17 mouse cellular contexts compared by ENCODE assay signal in genomic region chrX:157079606-157080005, GRCm38 (mm10).
DNase-seq lines count a peak whose midpoint lies in the region; ATAC-seq and TF ChIP-seq lines count a peak whose summit lies in the region.
"Had no signal": no experiment of that assay in that cellular context is flagged by ENCODE, and none has a peak within 500 bp of the region (broad histone marks: within the 10 kb centered on the region; RNA-seq: fewer than 3 reads in every experiment).

No protein-coding gene starts in this region.

- TF ChIP-seq CTCF in layer of hippocampus, adult 2 months (conservative IDR thresholded peaks at IDR 0.05) = no peak

- H3K27ac ChIP-seq in layer of hippocampus, adult 2 months = peak overlapping the region; percentile 36; the same call in 1 of the 2 replicates
- H3K27ac ChIP-seq: embryonic facial prominence, embryonic 13.5 days; forebrain, embryonic 12.5 days; kidney, postnatal 0 days had no signal

- ATAC-seq in frontal cortex, adult (ENCODE audit: low TSS enrichment) = peak; percentile 47
- ATAC-seq: activated CD4-positive, CD25-positive, alpha-beta regulatory T cell, adult 4 months had no signal

- H3K4me3 ChIP-seq in layer of hippocampus, adult 2 months = no peak overlapping the region
- H3K4me3 ChIP-seq: embryonic facial prominence, embryonic 13.5 days; forebrain, embryonic 12.5 days had no signal

- no peak for DNase-seq in frontal cortex, postnatal 36 days (ENCODE audit: low spot score in 2 of 2)
- peak in 1 of 2 experiments; percentile 9 for DNase-seq in layer of hippocampus, adult 2 months (ENCODE audit: low spot score in 2 of 2)
- DNase-seq in layer of hippocampus, adult 9-10 months (ENCODE audit: low spot score) = no peak
- DNase-seq in cerebellum, postnatal 10 days = peak; percentile 14 to 20
- peak; percentile 72 for DNase-seq in skeletal muscle tissue, adult 2 months (ENCODE audit: low read depth, low spot score)
- DNase-seq in embryo, embryonic 11 days = no peak
- no peak for DNase-seq in left cerebral cortex, adult 11 months (ENCODE audit: low spot score)
- DNase-seq: gastrocnemius, postnatal 36 days; liver; lung, embryonic 14.5 days; right cerebral cortex, postnatal 4 days; thymus, postnatal 4 days had no signal

Comparison
In these comparisons a context has a peak if more than half of its experiments do, and no peak if none do; other contexts are left out.
1. DNase-seq: peak in cerebellum, postnatal 10 days (2 of 2) and skeletal muscle tissue, adult 2 months (single experiment); none in frontal cortex, postnatal 36 days (0 of 2), layer of hippocampus, adult 9-10 months (single experiment), embryo, embryonic 11 days (single experiment) and left cerebral cortex, adult 11 months (single experiment).